Mouse (Mus musculus): Measurements from ENCODE around the gene Tmem219.
"Not testable (repeated sequence)": the region's sequence is repeated elsewhere in the genome, so short reads cannot be mapped to it uniquely, and the experiment has no call there.

Gene Tmem219

GRCm38 (mm10) chr7:126921563-126921962 is 1.2 kb downstream of the Tmem219 start:
- no peak for DNase-seq

GRCm38 (mm10) chr7:126919973-126920372 is 2.7 kb downstream of the Tmem219 start:
- DNase-seq = no peak

- not testable (repeated sequence) for DNase-seq
Observed at GRCm38 (mm10) chr7:126918356-126918755, 4.4 kb downstream of the Tmem219 start.

DNA sequence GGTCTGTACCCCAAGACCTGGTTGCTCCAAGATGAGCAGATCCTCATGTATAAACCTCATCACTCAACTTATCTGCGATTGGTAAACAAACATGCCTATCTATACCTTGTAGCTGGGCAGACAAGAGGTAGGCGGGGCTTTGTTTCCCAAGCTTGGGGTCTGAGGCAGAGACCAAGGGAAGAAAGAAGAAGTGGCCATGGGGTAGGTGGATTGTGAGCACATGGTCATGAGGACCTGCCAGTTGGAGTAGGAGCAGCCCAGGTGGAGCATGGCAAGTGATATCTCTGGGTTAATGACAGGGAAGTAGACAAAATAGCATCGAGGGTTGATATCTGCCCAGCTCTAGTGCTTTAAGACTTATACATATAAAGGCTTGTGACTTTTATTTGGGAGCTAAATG is 7.9 kb downstream of the Tmem219 start:
- no peak for DNase-seq

- DNase-seq = no peak
Observed at GRCm38 (mm10) chr7:126905590-126905989, 17.1 kb downstream of the Tmem219 start.

DNA sequence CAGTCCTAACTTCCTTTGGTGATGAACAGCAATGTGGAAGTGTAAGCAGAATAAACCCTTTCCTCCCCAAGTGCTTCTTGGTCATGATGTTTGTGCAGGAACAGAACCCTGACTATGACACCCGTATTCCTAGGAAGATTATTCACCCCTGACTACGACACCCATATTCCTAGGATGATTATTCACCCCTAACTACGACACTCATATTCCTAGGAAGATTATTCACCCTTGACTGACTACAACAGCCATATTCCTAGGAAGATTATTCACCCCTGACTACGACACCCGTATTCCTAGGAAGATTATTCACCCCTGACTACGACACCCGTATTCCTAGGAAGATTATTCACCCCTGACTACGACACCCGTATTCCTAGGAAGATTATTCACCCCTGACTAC is 22.9 kb downstream of the Tmem219 start:
- not testable (repeated sequence) for DNase-seq

- DNase-seq = peak; percentile 96
Observed at GRCm38 (mm10) chr7:126898102-126898990, 24.4 kb downstream of the Tmem219 start.

GRCm38 (mm10) chr7:126897390-126898101 is 25.2 kb downstream of the Tmem219 start:
- DNase-seq = peak; percentile 15

DNA sequence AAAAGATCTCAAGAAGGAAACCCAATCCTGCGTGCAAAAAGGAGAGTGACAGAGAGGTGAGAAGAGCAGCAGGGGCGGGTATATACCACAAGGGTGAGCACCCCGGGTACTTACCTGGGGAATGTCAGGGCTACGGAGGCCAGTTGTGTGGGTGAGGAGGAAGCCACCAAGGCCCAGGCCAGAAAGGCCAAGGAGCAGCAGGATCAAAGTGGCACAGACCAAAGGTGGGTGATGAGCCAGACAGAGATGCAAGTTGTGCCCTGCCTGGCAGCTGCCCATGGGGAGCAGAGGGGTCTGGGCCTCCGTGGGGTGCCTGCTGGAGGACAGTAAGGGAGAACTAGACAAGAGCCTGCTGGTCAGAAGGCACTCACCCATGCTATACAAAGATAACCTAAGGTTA is 25.8 kb downstream of the Tmem219 start:
- DNase-seq = no peak

DNA sequence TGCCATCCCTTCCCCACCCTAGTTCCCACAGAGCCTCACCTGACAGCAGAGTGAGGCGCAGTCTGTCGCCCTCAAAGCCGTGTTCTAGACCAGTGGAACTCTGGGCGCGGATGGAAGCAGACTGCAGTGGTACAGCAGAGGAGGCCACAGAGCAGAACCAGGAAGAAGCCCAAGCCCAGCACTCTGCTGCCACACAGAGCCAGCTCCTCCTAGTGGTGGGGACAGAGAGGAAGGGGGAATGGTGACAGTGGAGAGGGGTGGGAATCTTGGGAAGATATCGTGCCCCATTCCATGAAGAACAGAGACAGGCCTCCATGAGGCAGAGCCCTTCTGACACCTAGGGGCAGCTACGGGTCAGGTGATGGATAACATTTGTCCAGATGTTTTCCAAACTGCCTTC is 33.9 kb downstream of the Tmem219 start:
- DNase-seq = peak; percentile 45

GRCm38 (mm10) chr7:126887281-126887680 is 35.4 kb downstream of the Tmem219 start:
- no peak for DNase-seq

DNA sequence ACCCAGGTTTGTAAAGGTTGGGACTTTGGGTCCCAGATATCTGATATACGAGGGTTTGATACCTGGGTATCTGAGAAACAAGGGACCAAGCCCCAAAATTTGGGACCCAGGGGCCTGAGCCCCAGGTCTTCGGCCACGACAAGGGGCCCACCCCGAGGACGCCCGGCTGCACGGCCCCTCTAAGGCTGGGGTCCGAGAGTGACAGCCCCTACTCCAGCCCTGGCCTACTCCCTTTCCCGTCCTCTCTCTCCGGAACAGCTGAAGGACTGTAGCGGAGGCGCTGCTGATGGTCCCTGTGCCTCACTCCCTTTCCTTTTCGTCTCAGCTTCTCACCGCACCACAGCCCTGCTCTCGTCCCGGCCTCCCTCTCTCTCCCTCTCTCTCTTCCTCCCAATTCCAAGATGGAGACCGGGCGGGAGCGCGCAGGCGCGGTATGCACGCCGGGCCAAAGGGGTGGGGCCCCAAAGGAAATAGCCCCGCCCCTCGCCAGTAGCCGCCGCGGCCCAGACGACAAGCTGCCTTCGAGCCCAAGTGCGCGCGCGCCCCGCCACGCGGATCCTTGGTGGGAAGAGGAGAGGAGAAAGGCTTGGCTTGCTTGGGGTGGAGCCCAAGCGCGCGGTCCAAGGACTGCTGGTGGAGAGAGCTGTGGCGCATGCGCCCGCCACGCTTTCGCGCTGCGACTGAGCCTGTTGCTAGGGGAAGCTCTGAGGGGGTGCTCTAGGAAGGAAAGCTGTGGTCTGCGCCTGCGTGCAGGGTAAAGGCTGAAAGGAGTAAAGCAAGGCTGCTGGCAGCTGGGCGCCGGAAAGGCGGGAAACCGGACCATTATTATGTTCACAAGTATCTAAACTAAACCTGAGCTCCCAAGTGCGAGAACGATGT is 38.2 kb downstream of the Tmem219 start, which contains the start of gene Taok2:
TSS of gene Taok2 (minus strand) at position 418 of the 879 bp plus-strand sequence.
- peak; percentile 95 for DNase-seq

DNA sequence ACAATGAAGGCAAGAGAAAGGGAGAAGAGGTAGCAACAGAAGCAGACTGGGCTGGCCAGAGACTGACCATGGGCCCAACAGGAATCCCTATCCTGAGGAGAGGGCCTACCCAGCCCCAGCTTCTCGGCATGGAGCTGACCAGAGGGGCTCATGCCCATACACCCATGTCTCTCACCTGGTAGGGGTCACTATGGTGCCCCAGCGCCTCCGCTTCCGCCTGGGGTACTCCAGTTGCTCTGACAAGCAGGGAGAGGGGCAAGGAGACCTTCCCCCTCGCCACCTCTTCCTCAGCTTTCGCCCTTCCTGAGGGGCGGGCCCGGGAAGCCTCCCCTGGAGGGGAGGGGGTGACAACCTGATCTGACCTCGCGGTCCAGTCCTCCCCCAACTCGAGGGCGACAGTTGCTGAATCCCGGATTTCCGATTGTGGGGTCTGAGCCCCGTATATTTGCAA is 39.0 kb downstream of the Tmem219 start:
- DNase-seq = peak; percentile 57

- no peak for DNase-seq
Observed at GRCm38 (mm10) chr7:126881040-126881439, 41.7 kb downstream of the Tmem219 start.

DNA sequence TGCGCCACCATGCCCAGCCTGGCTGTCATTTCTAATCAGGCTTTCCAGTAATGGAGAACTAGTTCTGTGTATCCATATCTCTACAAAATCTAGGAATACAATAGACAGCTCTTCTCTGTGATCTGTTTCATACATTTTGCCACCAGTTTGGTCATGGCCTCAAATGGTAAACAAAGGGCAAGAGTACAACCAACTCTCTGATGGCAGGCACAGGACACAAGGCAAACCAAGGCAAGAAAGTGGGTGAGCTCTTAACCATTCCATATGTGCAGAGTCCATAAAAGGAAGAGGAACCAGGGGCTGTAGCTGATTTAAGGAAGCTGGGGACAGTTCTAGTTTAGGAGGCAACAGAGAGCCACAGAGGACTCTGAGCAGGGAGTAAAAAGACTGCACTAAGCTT is 45.5 kb downstream of the Tmem219 start:
- no peak for DNase-seq

DNA sequence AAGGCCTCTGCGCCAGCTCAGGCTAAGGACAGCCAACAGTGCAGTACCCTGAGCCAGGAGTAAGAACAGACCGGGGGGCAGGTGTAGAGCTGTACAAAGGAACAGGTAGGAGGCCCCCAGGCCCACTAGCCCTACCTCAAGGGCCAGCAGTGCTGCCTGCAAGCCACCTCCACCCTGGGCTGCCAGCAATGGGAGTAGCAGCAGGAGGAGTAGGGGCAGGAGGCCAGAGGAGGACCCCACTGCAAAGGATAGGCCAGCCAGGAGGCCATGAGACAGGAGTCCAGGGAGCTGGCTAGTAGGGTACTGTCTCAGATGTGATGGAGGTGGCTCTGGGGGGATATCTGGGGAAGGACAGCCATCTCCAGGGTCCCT is 52.2 kb downstream of the Tmem219 start:
- no peak for DNase-seq

DNA sequence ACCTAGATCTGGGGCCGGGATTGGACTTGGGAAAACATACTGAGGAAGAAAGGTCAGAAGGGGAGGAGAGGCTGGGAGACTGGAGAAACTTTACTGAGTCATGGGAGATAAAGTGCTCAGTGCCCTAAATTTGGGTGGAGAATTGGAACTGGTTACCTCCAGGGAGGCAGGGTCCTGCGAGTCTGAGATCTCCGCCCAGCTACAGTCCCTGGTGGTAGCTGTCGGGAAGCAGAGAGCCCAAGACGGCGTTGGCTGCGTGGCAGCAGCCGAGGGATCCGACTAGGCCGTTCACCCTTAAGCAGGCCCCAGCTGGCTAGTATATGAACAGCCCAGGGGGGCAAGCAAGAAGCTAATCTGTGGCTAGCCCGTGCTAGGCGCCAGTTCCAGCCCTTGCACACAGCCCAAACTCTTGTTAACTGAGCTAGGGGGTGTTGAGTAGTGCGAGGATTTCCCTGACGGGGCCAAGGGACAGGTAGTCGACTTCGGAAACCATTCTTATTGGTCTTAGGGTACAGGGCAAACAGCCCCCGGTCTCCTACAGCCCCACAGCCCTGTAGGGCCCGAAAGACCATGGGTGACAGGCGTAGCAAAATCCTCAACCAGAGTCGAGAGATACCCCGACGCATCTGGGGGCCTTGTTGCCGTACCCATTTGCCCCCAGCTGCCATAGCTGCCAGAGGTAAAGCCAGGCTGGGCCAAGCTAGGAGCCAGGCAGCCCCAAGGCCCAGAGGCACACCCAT is 52.8 kb downstream of the Tmem219 start:
- DNase-seq = no peak

- DNase-seq = no peak
Observed at GRCm38 (mm10) chr7:126868003-126868402, 54.7 kb downstream of the Tmem219 start.

DNA sequence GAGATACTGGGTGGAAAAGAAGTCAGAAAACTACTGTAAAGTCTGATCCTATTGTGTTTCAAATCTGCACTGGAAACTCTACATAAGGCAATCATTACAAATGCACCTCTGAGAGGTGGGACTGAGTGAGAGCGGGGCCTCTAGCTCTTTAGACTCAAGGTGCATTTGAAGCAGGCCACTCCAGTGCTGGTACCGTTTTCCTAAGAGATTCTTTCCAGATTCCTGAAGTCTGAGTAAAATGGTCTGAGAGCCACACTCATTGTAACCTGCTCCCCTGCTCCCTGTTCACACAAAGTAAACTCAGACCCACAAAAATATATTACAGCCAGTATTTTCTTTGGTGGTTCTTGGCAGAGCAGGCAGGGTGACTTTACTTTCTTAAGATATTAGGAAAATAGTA is 55.2 kb downstream of the Tmem219 start:
- DNase-seq = no peak

DNA sequence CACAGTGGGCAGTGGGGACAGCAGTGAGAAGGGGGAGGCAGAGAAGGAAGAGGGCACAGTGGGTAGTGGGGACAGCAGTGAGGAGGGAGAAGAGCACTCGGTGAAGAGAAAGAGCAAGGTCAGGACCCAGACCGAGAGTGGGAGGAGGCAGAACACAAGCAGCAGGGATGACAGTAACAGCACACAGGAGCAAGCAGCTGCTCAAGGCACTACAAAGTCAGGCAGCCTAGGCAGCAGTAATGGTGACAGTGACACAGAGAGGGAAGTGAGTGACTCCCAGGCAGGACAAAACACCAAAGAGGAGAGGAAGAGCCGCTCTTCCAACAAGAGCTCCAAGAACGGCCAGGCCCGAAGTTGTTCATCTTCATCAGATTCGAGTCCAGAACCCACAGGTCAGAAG is 58.9 kb downstream of the Tmem219 start:
- DNase-seq = no peak

DNA sequence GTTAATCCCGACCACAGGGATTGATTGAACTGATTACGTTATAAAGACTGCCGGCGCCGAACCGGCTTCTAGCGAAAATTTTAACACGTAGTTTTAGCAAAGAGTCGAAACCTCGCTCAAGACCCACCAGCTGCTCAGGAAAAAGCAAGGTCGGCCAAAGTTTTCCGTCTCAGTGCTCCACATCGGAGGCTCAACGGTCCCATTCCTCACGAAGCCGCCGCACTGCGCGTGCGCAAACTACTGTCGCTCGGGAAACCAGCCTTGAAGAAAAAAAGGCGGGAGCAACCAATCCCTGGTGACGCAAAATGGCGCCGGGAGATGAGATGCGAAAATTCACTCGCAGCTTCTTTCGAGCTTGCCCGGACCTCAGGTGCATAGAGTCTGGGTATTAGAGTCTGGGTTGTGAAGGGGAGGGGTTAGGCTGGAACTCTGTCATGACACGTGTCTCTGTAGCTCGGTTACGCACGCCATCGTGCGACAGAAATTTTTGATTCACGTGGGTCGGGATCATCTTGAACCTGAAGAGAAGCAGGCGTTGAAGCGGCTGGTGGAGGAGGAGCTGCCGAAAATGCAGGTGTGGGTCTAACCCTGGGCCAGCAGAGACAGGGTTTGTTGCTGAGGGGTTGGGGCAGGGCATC is 60.5 kb downstream of the Tmem219 start, which contains the start of gene Ino80e:
TSS of gene Ino80e (minus strand) at position 231 of the 638 bp plus-strand sequence.
- peak; percentile 93 for DNase-seq
